Mouse (Mus musculus): ENCODE measurements around the gene Fbxo47. TPM values are rescaled to one million over a fixed set of nuclear protein-coding genes. Genes with fewer than 3 reads are reported as not detected.

The Fbxo47 gene
- polyA plus RNA-seq, 1 experiment from 2014 or later: 0.95 TPM

- Histone ChIP-seq H3K4me2 (ENCODE audit: low read length) (peak overlapping the region; percentile 19; the same call in 1 of the 2 replicates), H3K27me3 (ENCODE audit: insufficient read depth, low read length) (no peaks in the 10 kb centered on the region), H3K4me3 (replicated peaks; ENCODE audit: low read depth, low read length) (no peak overlapping the region), H3K9ac (ENCODE audit: low read depth, low read length) (no peak overlapping the region), H3K4me1 (replicated peaks; ENCODE audit: insufficient read depth, low read length) (peaks cover 91% of the 10 kb centered on the region), H3K27ac (peak overlapping the region; percentile 77), H3K9me3 (replicated peaks; ENCODE audit: low read length) (no peaks in the 10 kb centered on the region), H3K36me3 (ENCODE audit: insufficient read depth, low read length) (peaks cover 11% of the 10 kb centered on the region; the same call in 1 of the 2 replicates)
- ATAC-seq (replicated peaks; ENCODE audit: low FRiP score, low read depth): no peak
- no peak for TF ChIP-seq CTCF (IDR thresholded peaks at IDR 0.05; ENCODE audit: low read depth)
- 43% methylated on average over 5 of the region's 5 CpGs for WGBS
- DNase-seq (ENCODE audit: low spot score): no peak
Observed at GRCm38 (mm10) chr11:97808621-97809234, 75.2 kb downstream of the Fbxo47 start.

- Histone ChIP-seq H3K27me3 (ENCODE audit: insufficient read depth, low read length) (no peaks in the 10 kb centered on the region), H3K4me3 (replicated peaks; ENCODE audit: low read depth, low read length) (no peak overlapping the region), H3K36me3 (ENCODE audit: insufficient read depth, low read length) (peaks cover 11% of the 10 kb centered on the region; the same call in 1 of the 2 replicates), H3K4me1 (replicated peaks; ENCODE audit: insufficient read depth, low read length) (peaks cover 86% of the 10 kb centered on the region), H3K4me2 (ENCODE audit: low read length) (peak overlapping the region; percentile 19; the same call in 1 of the 2 replicates), H3K27ac (peak overlapping the region; percentile 77), H3K9ac (ENCODE audit: low read depth, low read length) (no peak overlapping the region), H3K9me3 (replicated peaks; ENCODE audit: low read length) (no peaks in the 10 kb centered on the region)
- peak; percentile 86 for DNase-seq (ENCODE audit: low spot score)
- no peak for TF ChIP-seq CTCF (IDR thresholded peaks at IDR 0.05; ENCODE audit: low read depth)
- WGBS: 44% methylated on average over 2 of the region's 2 CpGs
- ATAC-seq (replicated peaks; ENCODE audit: low FRiP score, low read depth): no peak
Observed at GRCm38 (mm10) chr11:97808093-97808492, 75.9 kb downstream of the Fbxo47 start.

GRCm38 (mm10) chr11:97807626-97808025 is 76.3 kb downstream of the Fbxo47 start:
- Histone ChIP-seq H3K27ac (peak overlapping the region; percentile 77), H3K9me3 (replicated peaks; ENCODE audit: low read length) (no peaks in the 10 kb centered on the region), H3K4me3 (replicated peaks; ENCODE audit: low read depth, low read length) (no peak overlapping the region), H3K27me3 (ENCODE audit: insufficient read depth, low read length) (no peaks in the 10 kb centered on the region), H3K36me3 (ENCODE audit: insufficient read depth, low read length) (peaks cover 11% of the 10 kb centered on the region; the same call in 1 of the 2 replicates), H3K9ac (ENCODE audit: low read depth, low read length) (no peak overlapping the region), H3K4me1 (replicated peaks; ENCODE audit: insufficient read depth, low read length) (peaks cover 81% of the 10 kb centered on the region), H3K4me2 (ENCODE audit: low read length) (0 out of 2 replicates have a peak overlapping the region, but pooled peaks have one; percentile 19)
- no peak for TF ChIP-seq CTCF (IDR thresholded peaks at IDR 0.05; ENCODE audit: low read depth)
- no peak for DNase-seq (ENCODE audit: low spot score)
- no peak for ATAC-seq (replicated peaks; ENCODE audit: low FRiP score, low read depth)
- WGBS: 36% methylated on average over 6 of the region's 6 CpGs

GRCm38 (mm10) chr11:97806613-97806964 is 77.4 kb downstream of the Fbxo47 start:
- H3K9me3 ChIP-seq (replicated peaks; ENCODE audit: low read length): no peaks in the 10 kb centered on the region
- DNase-seq (ENCODE audit: low spot score): no peak
- no peaks in the 10 kb centered on the region for H3K27me3 ChIP-seq (ENCODE audit: insufficient read depth, low read length)
- H3K9ac ChIP-seq (ENCODE audit: low read depth, low read length): no peak overlapping the region
- 59% methylated on average over 7 of the region's 7 CpGs for WGBS
- H3K4me2 ChIP-seq (ENCODE audit: low read length): peak overlapping the region; percentile 48; the same call in 1 of the 2 replicates
- no peak for TF ChIP-seq CTCF (IDR thresholded peaks at IDR 0.05; ENCODE audit: low read depth)
- peaks cover 80% of the 10 kb centered on the region for H3K4me1 ChIP-seq (replicated peaks; ENCODE audit: insufficient read depth, low read length)
- no peak for ATAC-seq (replicated peaks; ENCODE audit: low FRiP score, low read depth)
- H3K4me3 ChIP-seq (replicated peaks; ENCODE audit: low read depth, low read length): no peak overlapping the region
- H3K36me3 ChIP-seq (ENCODE audit: insufficient read depth, low read length): peaks cover 11% of the 10 kb centered on the region; the same call in 1 of the 2 replicates
- peak overlapping the region; percentile 79 for H3K27ac ChIP-seq

- WGBS: 17% methylated on average over 15 of the region's 15 CpGs
- no peak for TF ChIP-seq CTCF (IDR thresholded peaks at IDR 0.05; ENCODE audit: low read depth)
- DNase-seq (ENCODE audit: low spot score): no peak
- peaks cover 11% of the 10 kb centered on the region; the same call in 1 of the 2 replicates for H3K36me3 ChIP-seq (ENCODE audit: insufficient read depth, low read length)
- peak overlapping the region; percentile 79 for H3K27ac ChIP-seq
- H3K4me1 ChIP-seq (replicated peaks; ENCODE audit: insufficient read depth, low read length): peaks cover 80% of the 10 kb centered on the region
- peak overlapping the region; percentile 48 for H3K4me2 ChIP-seq (ENCODE audit: low read length)
- H3K4me3 ChIP-seq (replicated peaks; ENCODE audit: low read depth, low read length): no peak overlapping the region
- H3K9me3 ChIP-seq (replicated peaks; ENCODE audit: low read length): no peaks in the 10 kb centered on the region
- peak overlapping the region; percentile 6; the same call in 1 of the 2 replicates for H3K9ac ChIP-seq (ENCODE audit: low read depth, low read length)
- peak; percentile 14; the same call in 1 of the 2 replicates for ATAC-seq (replicated peaks; ENCODE audit: low FRiP score, low read depth)
- H3K27me3 ChIP-seq (ENCODE audit: insufficient read depth, low read length): no peaks in the 10 kb centered on the region
Observed at GRCm38 (mm10) chr11:97805662-97806612, 78.0 kb downstream of the Fbxo47 start.
